Mouse (Mus musculus): Measurements from ENCODE around the gene Pigb.

Gene Pigb

DNA sequence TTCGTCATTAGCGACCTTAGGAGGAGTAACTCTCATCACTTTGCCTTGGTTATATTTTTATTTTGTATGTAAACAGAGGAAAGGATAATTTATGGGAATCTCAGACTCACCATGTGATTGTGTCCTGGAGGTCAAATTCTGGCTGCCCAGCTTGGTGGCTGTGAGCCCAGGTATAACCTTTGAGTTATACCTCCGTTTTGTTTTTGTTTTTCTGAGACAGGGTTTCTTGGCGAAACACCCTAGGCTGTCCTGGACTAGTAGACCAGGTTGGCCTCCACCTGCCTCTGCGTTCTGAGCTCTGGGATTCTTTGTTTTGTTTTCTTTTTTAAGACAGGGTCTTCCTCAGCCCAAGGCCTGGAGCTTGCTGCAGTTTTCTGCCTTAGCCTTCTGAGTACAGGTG lies 51.5 kb downstream of the Pigb start:
- no peak for DNase-seq

DNA sequence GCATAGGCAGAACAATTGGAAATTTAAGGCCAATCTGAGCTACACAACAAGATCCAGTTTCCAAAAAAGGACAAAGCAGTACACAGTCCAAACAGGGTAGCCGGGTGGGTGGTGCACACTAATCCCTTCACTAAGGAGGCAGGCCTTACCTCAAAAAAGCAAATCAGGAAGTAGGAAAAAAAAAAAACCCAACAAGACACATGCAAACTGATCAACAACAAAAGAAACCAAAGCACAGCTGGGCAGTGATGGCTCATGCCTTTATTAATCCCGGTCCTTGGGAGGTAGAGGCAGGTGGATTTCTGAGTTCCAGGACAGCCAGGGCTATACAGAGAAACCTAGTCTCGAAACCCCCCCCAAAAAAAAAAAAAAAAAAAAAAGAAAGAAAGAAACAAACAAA lies 52.5 kb downstream of the Pigb start:
- DNase-seq: no peak

DNA sequence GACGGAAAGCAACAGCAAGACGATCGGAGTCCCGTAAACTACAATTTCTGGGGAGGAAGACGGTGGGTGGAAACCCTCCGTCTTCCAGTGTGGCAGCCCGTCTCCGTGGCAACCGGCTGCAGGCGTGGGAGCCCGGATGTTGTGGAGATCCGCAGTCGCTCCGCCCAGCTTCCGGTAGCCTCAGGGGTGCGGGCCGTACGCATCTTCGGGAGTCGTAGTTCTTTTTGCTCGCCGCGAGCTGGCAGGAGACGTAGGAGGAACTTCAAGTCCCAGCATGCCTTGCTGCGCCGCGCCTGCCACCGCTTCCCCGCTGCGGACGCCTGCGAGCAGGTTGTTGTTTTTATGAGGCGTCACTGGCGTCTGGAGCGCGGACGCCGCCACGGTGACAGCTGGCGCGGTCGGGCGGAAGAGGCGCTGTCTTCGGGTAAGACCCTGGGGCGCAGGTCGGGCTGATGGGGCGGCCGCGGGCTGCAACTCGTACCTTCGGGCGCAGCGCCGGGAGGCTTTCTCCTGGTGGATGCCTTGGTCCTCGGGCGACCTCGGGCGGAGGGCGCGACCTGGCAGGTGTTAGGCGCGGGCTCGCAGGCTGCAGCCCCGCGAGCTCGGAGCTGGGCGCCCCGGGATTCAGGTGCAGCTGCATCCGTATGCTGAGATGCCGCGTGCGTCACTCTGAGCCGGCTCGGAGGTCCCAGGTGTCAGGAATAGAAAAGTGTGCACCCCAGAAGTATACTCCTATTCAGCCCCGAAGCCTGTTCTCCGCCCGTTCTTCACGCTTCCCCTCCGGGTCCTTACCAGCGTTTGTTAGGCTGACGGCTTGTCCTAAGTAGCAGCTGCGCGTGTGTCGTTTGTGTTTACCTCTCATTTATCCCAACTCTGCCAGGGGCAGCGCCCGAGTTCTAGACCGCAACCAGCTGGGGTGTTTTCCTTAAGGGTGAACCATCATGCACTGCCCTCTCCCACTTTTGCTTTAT lies 54.6 kb downstream of the Pigb start, which contains the start of the genes Ccpg1os and Ccpg1:
Gene Ccpg1os (minus strand): TSS at position 133 of the 971 bp plus-strand sequence.
Gene Ccpg1 (plus strand): TSS at position 180 of the 971 bp plus-strand sequence.
- DNase-seq: peak; percentile 97 to 99

DNA sequence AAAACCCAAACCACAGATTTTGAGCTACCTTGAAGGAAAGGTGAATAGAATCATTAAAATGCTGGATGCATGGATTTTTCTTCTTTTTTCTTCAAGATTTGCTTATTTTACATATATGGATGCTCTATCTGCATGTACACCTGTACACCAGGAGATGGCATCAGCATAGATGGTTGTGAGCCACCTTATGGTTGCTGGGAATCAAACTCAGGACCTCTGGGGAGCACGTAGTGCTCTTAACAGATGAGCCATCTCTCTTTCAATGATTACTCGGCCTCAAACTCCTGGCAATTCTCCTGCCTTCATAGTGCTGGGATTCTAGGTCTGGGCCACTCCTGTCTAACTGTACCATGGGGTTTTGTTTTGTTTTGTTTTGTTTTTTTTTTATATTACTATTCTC lies 57.1 kb downstream of the Pigb start:
- DNase-seq: no peak

DNA sequence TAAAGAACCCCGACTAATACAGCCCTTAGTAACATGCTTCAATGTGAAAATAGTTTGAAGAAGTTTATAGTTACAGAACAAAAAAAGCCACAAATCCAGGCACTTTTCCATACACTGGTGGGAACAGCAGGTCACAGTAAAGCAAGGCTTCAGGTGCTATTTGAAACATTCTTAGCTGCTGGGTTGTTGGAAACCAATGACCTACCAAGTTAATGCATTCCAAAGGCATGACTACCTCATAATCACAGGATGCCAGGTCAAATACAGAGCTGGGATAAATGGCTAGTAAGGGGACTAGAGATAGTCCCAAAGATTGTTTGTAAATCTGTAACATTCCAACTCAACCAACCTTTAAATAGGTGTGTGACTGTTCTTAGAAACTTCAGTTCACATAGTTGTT lies 64.9 kb downstream of the Pigb start:
- DNase-seq: no peak

DNA sequence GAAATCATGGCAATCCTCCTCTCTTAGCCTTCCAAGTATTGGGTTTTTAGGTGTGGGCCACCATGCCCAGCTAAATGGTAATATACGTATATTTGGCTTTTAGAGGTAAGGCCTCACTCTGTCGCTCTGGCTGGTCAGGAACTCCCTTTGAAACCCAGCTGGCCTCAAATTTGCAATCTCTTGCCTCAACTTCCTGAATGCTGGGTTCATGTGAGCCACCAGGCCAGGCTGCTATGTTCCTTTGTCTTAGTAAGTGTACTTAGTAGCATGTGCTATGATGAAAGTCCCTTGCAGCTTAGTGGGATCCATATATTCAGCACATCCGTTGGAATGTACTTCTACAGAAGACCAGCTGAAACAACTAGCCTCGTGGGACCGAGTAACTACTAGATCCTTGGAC lies 65.4 kb downstream of the Pigb start:
- no peak for DNase-seq

DNA sequence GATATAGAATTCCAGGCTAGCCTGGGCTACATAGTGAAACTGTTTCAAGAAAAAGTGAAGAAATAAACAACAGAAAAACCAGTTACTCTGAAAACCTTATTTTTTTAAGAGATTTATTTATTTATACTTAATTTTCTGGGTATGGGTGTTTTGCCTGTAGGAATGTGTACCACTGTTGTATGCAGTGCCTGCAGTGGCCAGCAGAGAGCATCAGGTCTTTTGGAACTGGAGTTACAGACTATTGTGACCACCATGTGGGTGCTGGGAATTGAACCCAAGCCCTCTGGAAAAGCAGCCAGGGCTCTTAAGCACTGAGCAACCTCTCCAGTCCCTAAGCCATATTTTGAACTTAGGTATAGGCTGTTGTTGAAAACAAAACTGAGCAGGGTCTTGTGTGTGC lies 67.2 kb downstream of the Pigb start:
- DNase-seq: no peak

DNA sequence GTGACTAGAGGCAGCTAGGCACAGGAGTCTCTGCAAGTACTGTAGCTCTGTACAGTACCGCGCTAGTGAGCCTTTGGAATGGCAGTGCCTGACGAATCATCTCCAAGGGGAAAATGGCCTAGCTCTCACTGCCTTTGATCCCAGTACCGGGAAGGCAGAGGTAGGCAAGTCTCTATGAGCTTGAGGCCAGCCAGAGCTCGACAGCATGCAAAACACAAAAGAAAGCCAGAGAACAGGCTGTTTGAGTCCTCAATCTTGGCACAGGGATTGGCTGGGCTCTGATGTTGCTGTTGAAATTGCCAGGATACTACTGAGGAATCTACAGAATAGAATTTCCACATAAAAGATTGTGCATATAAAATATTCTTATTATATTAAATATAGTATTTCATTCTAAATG lies 67.7 kb downstream of the Pigb start:
- no peak for DNase-seq

DNA sequence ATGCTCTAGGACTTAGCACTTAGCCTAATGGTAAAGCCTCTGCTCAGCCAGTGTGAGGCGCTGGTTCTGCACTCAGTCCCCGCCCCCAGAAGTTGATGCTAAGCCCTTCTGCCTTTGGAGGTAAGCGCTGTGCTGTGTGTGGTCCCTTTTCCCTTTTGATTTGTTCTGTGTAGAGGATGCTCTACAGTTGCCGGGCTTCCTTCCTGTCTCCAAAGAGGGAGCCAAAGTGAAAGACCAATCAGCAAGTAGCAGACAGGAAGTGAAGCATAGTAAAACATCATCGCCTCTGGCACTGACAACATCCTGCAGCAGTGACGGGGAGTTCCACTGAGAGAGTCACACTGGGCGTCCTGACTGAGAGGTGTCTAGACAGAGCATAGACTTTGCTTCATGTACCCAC lies 70.3 kb downstream of the Pigb start:
- DNase-seq: no peak

DNA sequence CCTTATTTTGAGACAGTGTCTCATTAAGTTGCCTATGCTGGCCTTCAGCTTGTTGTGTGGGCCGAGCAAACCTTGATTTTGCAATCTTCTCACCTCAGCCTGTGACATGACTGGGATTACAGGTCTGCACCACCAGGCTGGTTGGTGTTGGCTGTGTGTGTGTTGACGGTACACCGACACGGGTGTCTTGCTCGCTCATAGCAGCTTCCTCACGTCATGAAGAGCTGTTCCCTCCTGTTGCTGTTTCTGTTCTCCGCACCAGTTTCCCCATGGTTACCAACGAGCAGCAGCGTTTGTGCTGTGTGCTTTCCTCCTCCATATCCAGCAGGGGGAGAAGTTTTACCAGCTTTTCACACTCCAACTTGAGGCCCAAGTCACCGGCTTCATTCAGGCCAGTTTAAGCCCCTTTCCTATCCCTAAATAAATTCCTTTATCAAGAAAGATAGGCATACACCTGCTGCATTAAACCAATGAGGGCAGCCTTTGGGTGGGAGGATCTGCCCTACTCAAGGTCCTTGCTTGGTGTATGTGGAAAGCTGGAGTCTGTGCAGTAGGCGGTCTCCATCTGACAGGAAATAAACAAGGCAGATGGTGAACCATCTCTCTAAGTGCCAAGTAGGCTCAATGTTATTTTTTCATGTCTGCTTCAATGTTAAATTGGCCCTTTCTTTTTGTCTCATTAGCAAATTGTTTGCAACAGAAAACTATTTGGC lies 71.7 kb downstream of the Pigb start:
- DNase-seq: peak; percentile 62 to 75

DNA sequence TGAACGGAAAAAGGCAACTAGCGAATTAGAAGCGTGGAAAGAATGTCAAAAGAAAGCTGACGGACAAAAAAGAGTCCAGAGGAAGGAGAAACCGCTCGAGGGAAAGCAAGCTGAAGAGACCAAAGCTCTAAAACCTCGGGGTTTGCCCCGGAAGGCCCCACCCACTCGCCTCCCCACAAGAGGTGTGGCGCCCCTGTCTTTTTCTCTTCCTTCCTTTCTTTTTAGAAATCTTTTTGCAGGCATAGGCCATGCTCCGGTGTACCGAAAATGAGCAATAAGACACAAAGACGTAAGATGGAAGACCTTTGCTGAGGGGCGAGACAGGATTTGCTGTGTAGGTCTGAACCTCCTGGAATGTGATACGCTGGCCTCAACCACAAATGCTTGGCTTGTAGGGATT lies 78.2 kb downstream of the Pigb start:
- no peak for DNase-seq

DNA sequence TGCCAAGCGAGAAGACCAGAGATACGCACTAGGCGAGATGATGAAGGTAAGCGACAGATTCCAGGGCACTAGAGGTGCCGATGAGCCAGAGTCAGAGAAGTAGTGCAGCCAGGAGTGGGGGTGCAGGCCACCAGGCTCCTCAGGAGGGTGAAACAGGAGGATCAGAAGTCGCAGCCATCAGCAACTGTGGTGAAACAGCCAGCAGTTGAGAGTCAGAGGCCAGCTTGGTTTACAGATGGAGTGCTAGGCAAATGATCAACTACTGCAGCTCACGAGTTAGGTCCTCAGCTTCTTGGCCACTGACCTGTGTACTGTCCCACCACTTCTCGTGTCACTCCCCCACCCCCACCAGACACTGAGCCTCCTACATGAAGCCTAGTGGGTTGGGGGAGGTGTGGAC lies 78.8 kb downstream of the Pigb start:
- DNase-seq: no peak

DNA sequence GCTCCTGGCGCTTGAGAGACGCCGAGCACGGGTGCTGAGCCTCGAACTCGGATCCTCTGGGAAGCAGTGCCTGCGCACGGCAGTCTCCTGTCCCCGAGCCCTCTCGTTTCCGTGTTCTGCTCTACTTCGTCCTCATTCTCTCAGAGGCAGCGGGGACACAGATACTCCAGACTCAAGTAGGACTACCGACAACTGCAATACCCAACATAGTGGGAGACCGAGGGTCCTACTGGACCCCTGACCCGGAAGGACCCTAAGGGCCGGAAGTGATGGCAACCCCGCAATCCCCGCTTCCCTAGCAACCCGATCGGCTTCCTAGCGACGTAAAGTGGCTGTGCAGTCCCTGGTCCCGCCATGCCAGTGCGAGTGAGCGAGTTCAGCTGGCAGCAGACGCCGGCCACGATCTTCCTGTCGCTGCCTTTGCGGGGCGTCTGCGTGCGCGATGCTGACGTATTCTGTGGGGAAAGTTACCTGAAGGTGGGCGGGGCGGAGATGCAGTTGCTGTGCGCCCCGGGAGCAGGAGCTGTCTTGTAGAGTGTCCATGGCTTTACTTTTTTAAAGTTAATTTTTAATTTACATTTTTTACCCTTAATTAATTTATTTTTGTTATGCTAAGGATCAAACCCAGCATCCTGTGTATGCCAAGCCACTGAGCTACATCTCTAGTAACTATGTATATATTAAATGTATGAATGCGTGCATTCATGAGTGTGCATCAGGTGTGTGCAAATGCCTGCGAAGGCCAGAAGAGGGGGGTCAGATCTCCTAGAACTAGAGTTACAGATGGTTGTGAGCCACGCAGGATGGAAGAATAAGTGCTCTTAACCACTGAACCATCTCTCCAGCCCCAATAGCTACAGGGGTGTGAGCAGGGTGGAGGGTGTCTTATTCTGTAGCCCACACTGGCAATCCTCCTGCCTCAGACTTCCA lies 81.4 kb downstream of the Pigb start, which contains the start of the genes Dyx1c1 and Gm44503:
Gene Dyx1c1 (plus strand): TSS at position 265 of the 930 bp plus-strand sequence.
Gene Gm44503 (plus strand): TSS at position 332 of the 930 bp plus-strand sequence.
- peak; percentile 88 for DNase-seq

Data from cerebellum, postnatal 10 days (tissue).